Mouse (Mus musculus) lung, adult 18-20 months (tissue): ENCODE results near the gene Dnm3.
A peak's percentile ranks its signal among the peaks of the same experiment; 100 is the strongest.

Experiments
- DNase-seq, 2 experiments: peaks; one replicate each; pipeline ENCODE4 v3.0.0; 2022; ENCODE audit warnings: mixed read lengths in 2 of 2

Gene Dnm3

GRCm38 (mm10) chr1:162015247-162015862, 462.5 kb downstream of the Dnm3 start:
- no peak for DNase-seq

GRCm38 (mm10) chr1:162013561-162013960, 464.3 kb downstream of the Dnm3 start:
- no peak for DNase-seq

- DNase-seq: no peak
Observed at GRCm38 (mm10) chr1:162011523-162012245, 466.1 kb downstream of the Dnm3 start.

GRCm38 (mm10) chr1:162009086-162009485, 468.7 kb downstream of the Dnm3 start:
- DNase-seq: no peak

- no peak for DNase-seq
Observed at GRCm38 (mm10) chr1:162008631-162009067, 469.2 kb downstream of the Dnm3 start.

GRCm38 (mm10) chr1:162008208-162008607, 469.6 kb downstream of the Dnm3 start:
- DNase-seq: no peak

- DNase-seq: peak; percentile 13 to 26
Observed at GRCm38 (mm10) chr1:162006109-162006508, 471.7 kb downstream of the Dnm3 start.

GRCm38 (mm10) chr1:162004821-162005770, 472.7 kb downstream of the Dnm3 start:
- peak; percentile 64 to 73 for DNase-seq

- no peak for DNase-seq
Observed at GRCm38 (mm10) chr1:162004518-162004780, 473.4 kb downstream of the Dnm3 start.

GRCm38 (mm10) chr1:162003729-162004517, 473.9 kb downstream of the Dnm3 start:
- no peak for DNase-seq

- DNase-seq: no peak
Observed at GRCm38 (mm10) chr1:162001328-162001727, 476.5 kb downstream of the Dnm3 start.

GRCm38 (mm10) chr1:161999882-162000371, 477.9 kb downstream of the Dnm3 start:
- DNase-seq: peak in 1 of 2 experiments; percentile 7

- no peak for DNase-seq
Observed at GRCm38 (mm10) chr1:161999338-161999737, 478.5 kb downstream of the Dnm3 start.

- DNase-seq: no peak
Observed at GRCm38 (mm10) chr1:161998781-161999180, 479.1 kb downstream of the Dnm3 start.

GRCm38 (mm10) chr1:161992389-161992788, 485.4 kb downstream of the Dnm3 start:
- DNase-seq: no peak

GRCm38 (mm10) chr1:161991846-161992245, 486.0 kb downstream of the Dnm3 start:
- no peak for DNase-seq

GRCm38 (mm10) chr1:161990684-161991578, 486.9 kb downstream of the Dnm3 start:
- DNase-seq: no peak

- no peak for DNase-seq
Observed at GRCm38 (mm10) chr1:161983979-161984566, 493.8 kb downstream of the Dnm3 start.

- DNase-seq: no peak
Observed at GRCm38 (mm10) chr1:161983451-161983850, 494.4 kb downstream of the Dnm3 start.

GRCm38 (mm10) chr1:161980626-161981298, 497.1 kb downstream of the Dnm3 start:
- DNase-seq: no peak
